Mouse (Mus musculus) heart, embryonic 11.5 days (tissue): ENCODE results near the gene Cfap44. TPM values are rescaled to one million over a fixed set of nuclear protein-coding genes. Genes with fewer than 3 reads are reported as not detected.

ENCODE experiments used
- ATAC-seq: fragments of 200-750 bp; cut with Nextera tagmentation; replicated peaks from 2 replicates; pipeline ENCODE4 v1.8.0; 2017; ENCODE audit warnings: moderate library complexity; ENCODE audit not compliant: insufficient number of reproducible peaks, low FRiP score, low TSS enrichment
- H3K27ac ChIP-seq: fragments of 300-500 bp; sonication (generic); 2 replicates; pipeline ENCODE4 v1.5.1; 2014; ENCODE audit warnings: mild to moderate bottlenecking, low read depth, low read length
- H3K27me3 ChIP-seq: fragments of 300-500 bp; sonication (generic); 2 replicates; pipeline ENCODE4 v1.6.1; 2014; ENCODE audit warnings: mild to moderate bottlenecking, low read length, mixed read lengths; ENCODE audit not compliant: control insufficient read depth, insufficient read depth
- H3K36me3 ChIP-seq: fragments of 300-500 bp; sonication (generic); 2 replicates; pipeline ENCODE4 v1.6.1; 2014; ENCODE audit warnings: mild to moderate bottlenecking, low read length, moderate library complexity, mixed read lengths; ENCODE audit not compliant: control insufficient read depth, insufficient read depth
- H3K4me1 ChIP-seq: fragments of 300-500 bp; sonication (generic); 2 replicates; pipeline ENCODE4 v1.6.1; 2014; ENCODE audit warnings: low read length; ENCODE audit not compliant: control insufficient read depth, insufficient read depth
- H3K4me2 ChIP-seq: fragments of 300-500 bp; sonication (generic); 2 replicates; pipeline ENCODE4 v1.6.1; 2014; ENCODE audit warnings: mild to moderate bottlenecking, moderate library complexity
- H3K4me3 ChIP-seq: fragments of 300-500 bp; sonication (generic); 2 replicates; pipeline ENCODE4 v1.5.1; 2014; ENCODE audit warnings: low read depth, low read length
- H3K9ac ChIP-seq: fragments of 300-500 bp; sonication (generic); 2 replicates; pipeline ENCODE4 v1.6.1; 2014; ENCODE audit warnings: mild to moderate bottlenecking, low read depth, low read length, moderate library complexity
- H3K9me3 ChIP-seq: fragments of 300-500 bp; sonication (generic); replicated peaks from 2 replicates; pipeline ENCODE4 v1.6.1; 2016; ENCODE audit warnings: low read length; ENCODE audit not compliant: control insufficient read depth
- WGBS: fragments of 180-500 bp; shearing (Covaris S2); extraction: QIAGEN DNeasy Blood & Tissue Kit; methylation state at CpG from one replicate; pipeline ENCODE4 v1.1.7; 2014; ENCODE audit not compliant: insufficient replicate concordance; 5-methylcytosine and 5-hydroxymethylcytosine counted together
- polyA plus RNA-seq: library from polyadenylated mRNA; unstranded; fragments of >200 nt; fragmentation: Nextera tagmentation; extraction: Ambion mirVana; gene quantifications from 2 replicates; pipeline ENCODE4 v1.2.1, GENCODE M21; 2014

The Cfap44 gene
- polyA plus RNA-seq, 1 experiment from 2014 or later = 0.37 TPM

DNA sequence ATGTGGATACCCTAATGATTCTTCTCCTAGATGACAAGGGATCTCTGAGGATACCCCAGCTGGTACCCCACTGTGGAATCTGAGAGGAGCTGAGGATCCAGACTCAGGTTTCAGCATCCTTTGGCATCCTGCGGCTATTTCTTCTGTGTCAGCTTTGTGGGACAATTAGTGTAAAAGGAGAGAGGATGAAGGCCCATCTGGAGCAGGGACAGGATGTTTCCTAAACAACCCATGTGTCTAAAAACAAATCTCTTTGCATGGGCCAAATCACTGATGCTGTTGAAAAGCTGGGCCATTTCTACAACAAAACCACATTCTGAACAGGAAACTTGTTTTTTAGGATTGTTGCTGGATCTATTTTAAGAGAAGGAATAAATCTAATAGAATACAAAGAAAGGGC is 110.6 kb downstream of the Cfap44 start:
- no peak overlapping the region for H3K4me2 ChIP-seq
- 79% methylated on average over 1 of the region's 1 CpGs for WGBS
- no peak overlapping the region for H3K27ac ChIP-seq
- H3K4me1 ChIP-seq = 0 out of 2 replicates have a peak, but pooled peaks cover 2% of the 10 kb centered on the region
- no peak for ATAC-seq
- H3K9me3 ChIP-seq = peaks cover 4% of the 10 kb centered on the region; the same call in 1 of the 2 replicates
- H3K9ac ChIP-seq = no peak overlapping the region
- H3K27me3 ChIP-seq = no peaks in the 10 kb centered on the region
- H3K36me3 ChIP-seq = 0 out of 2 replicates have a peak, but pooled peaks cover 9% of the 10 kb centered on the region
- H3K4me3 ChIP-seq = no peak overlapping the region

DNA sequence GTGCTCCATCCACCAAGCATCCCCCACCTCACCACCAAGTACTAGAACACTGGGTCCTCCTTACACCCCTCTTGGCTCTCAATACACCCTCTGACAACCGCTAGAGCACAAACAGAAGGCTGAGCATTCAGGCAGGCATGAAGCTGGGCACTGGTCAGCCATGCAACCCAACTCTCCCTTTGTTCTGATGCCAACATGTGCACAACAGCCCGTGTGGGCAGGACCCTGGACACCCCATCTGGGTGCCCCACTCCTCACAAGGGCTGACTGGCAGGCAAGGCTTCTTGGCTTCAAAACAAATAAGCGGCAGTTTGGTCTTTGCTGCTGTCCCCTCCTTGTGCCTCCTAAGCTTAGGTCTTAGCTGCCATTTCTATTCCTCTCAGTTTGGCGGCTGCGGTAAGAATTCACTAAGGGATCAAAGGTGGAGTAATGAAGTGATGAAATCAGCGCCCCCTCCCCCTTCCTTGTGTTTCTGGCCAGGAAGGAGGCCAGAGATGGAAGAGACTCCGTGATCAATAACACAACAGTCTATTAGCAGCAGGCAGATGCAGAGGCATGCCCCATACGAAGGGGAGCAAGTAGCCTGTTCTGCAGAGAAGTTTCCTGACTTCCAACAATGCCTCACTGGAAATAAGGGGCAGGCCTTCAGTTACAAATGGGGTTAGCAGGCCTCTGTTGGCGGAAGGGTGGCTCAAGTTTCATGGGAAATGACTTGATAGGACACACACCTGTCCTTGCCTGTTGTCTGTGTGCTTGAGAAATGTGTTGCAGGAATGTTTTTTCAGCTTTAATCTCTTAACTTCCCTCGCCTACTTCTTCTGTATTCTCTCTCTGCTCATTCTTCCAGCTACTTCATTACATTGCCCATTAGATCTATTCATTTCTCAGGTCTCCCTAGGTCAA is 112.7 kb downstream of the Cfap44 start:
- Histone ChIP-seq H3K27ac (no peak overlapping the region), H3K4me2 (no peak overlapping the region), H3K4me1 (0 out of 2 replicates have a peak, but pooled peaks cover 2% of the 10 kb centered on the region), H3K9me3 (peaks cover 4% of the 10 kb centered on the region; the same call in 1 of the 2 replicates), H3K9ac (no peak overlapping the region), H3K27me3 (no peaks in the 10 kb centered on the region), H3K36me3 (0 out of 2 replicates have a peak, but pooled peaks cover 5% of the 10 kb centered on the region), H3K4me3 (no peak overlapping the region)
- 60% methylated on average over 10 of the region's 10 CpGs for WGBS
- ATAC-seq = no peak

DNA sequence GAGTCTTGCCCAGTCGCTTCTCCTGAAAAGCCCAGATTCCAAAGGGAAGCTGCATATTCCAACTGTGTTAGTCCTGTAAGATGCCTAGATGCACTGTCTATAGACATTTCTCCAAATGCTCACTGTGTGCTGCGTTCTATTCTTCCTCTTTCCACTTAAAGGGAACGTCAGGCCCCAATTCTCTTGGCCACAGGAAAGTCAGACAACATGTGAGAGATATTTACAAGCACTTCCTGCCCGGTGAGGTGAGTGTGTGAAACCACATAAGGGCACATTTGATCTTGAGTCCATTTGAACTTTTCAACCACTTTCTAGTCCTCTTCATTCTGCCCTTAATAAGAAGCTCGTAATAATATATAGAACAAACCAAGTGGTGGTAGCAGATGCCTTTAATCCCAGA is 113.4 kb downstream of the Cfap44 start:
- H3K27ac ChIP-seq = no peak overlapping the region
- 75% methylated on average over 5 of the region's 5 CpGs for WGBS

DNA sequence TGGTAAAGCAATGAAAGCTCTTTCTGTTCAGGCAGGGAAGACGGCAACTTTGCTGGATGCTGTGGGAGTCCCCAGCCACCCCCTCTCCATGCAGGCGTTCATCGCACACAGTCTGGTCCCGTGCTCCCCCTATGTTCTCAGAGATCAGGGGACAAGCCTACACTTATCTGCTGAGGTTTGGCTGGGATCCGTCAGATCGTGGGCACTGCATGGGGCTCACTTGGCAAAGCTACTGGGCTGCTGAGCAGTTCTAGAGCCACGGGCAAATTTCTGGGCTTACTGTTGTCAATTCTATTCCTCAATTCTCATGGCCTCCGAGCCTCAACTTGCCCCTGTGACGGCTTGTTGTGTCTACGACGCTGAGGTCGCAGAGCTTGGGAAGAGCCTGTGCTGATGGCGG is 114.2 kb downstream of the Cfap44 start:
- no peak overlapping the region for H3K4me2 ChIP-seq

More for the DNA sequence above, 113.4 kb downstream of the Cfap44 start:
- H3K4me3 ChIP-seq = no peak overlapping the region
- 0 out of 2 replicates have a peak, but pooled peaks cover 2% of the 10 kb centered on the region for H3K4me1 ChIP-seq
- no peak overlapping the region for H3K9ac ChIP-seq
- H3K9me3 ChIP-seq = peaks cover 4% of the 10 kb centered on the region; the same call in 1 of the 2 replicates
- no peak for ATAC-seq
- H3K27me3 ChIP-seq = no peaks in the 10 kb centered on the region
- H3K36me3 ChIP-seq = 0 out of 2 replicates have a peak, but pooled peaks cover 5% of the 10 kb centered on the region
- no peak overlapping the region for H3K4me2 ChIP-seq

DNA sequence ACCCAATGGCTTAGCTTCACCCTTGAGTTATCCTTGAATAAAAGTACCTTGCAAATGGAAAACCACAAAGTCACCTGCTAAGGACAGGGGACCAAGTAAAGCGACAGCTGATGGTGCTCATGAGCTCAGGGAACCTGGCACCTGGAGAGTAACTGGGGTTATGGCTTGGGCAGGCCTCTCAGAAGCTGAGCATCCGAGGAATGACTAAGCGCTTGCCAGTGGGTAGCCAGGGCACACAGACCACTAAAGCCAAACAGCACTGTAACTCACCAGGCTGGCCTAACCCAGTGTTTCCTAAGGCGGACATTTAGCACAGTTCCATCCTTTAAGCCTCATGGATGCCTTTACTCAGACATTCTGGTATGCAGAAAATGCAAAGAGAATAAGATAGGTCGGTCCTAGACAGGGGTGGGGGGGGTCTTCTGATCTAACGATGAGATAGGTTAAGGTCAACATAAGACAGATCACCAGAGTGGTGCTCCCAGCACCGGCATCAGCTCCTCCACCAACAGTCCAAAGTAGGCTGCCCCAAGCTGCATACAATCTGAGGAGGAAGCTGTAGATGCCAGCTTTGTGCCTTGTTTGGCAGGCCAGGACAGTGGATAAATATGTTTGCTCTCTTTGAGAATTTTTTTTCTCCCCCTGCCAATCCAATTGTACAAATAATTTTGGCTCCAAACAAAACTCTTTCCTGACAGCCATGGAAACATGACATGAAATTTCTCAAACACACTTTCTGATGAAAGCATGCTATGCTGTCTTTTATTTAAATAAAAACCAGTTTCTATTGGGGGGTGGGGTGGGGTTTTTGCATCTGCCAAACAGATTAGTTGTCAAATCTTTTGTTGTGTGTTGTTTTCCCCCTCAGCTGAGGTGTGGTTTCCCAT is 115.1 kb downstream of the Cfap44 start:
- Histone ChIP-seq H3K4me1 (no peaks in the 10 kb centered on the region), H3K27ac (no peak overlapping the region), H3K36me3 (0 out of 2 replicates have a peak, but pooled peaks cover 2% of the 10 kb centered on the region), H3K4me3 (no peak overlapping the region), H3K27me3 (no peaks in the 10 kb centered on the region), H3K9me3 (peaks cover 3% of the 10 kb centered on the region; the same call in 1 of the 2 replicates), H3K9ac (no peak overlapping the region), H3K4me2 (no peak overlapping the region)
- ATAC-seq = 0 out of 2 replicates have a peak, but pooled peaks have one; percentile 26
- 62% methylated on average over 7 of the region's 7 CpGs for WGBS

More for the DNA sequence above, 114.2 kb downstream of the Cfap44 start:
- Histone ChIP-seq H3K27ac (no peak overlapping the region), H3K9ac (no peak overlapping the region), H3K9me3 (peaks cover 4% of the 10 kb centered on the region; the same call in 1 of the 2 replicates), H3K36me3 (0 out of 2 replicates have a peak, but pooled peaks cover 5% of the 10 kb centered on the region), H3K4me1 (no peaks in the 10 kb centered on the region), H3K27me3 (no peaks in the 10 kb centered on the region), H3K4me3 (no peak overlapping the region)
- no peak for ATAC-seq
- 79% methylated on average over 13 of the region's 13 CpGs for WGBS

DNA sequence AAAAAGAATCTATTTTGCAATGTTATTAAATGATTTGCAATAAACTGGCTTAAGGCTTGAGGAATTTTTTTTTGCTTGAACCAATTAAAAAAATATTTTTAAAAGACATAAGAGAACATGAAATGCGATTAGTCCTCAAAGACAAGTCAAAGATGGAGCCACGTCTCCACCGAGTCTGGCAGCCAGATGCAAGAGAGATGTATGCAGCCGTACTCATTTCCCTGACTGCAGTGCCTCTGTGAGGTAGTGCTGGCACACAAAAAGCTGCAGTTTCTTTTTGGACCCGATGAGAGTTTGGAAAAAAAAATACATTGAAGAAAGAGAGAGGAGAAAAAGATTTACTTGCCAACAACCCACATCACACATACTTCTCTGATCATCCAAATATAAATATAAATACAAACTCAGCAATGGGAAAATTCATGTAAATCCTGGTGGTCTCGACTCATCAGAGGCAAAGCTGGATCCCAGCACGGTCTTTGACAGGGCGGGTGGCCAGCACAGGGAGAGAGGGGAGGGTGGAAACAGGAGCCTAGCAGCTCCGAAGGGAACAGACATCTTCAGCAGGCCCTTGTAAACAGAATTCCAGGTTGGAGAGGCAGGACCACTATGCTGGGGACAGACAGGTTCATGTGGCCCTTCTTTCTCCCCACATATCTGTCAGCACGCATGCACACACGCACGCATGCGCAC is 116.1 kb downstream of the Cfap44 start:
- 0 out of 2 replicates have a peak, but pooled peaks cover 2% of the 10 kb centered on the region for H3K36me3 ChIP-seq
- 68% methylated on average over 13 of the region's 13 CpGs for WGBS

DNA sequence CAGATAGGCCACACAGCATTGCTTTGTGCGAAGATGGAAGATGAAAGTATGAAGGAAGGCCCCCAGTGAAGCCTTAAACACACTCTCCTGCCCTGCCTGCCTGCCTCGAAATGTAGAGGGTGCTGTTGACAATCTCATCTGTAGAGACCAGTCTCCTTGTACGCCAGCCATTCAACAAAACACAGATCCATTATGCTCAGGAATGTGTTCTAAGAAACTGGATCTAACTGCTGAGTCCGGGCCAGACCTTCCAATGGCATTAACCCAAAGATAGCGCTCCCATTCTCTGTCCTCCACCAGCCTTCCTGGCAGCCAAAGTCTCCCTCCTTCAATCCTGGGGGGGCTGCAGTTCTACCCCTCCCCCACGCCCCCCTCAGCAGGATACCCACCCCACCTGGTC is 121.9 kb downstream of the Cfap44 start:
- no peaks in the 10 kb centered on the region for H3K9me3 ChIP-seq
- H3K4me1 ChIP-seq = no peaks in the 10 kb centered on the region
- no peaks in the 10 kb centered on the region for H3K27me3 ChIP-seq
- no peak overlapping the region for H3K4me3 ChIP-seq
- H3K27ac ChIP-seq = no peak overlapping the region
- H3K4me2 ChIP-seq = no peak overlapping the region
- WGBS = 65% methylated on average over 6 of the region's 6 CpGs
- 0 out of 2 replicates have a peak, but pooled peaks cover 4% of the 10 kb centered on the region for H3K36me3 ChIP-seq
- no peak for ATAC-seq
- H3K9ac ChIP-seq = no peak overlapping the region

More for the DNA sequence above, 116.1 kb downstream of the Cfap44 start:
- Histone ChIP-seq H3K4me1 (no peaks in the 10 kb centered on the region), H3K9me3 (no peaks in the 10 kb centered on the region), H3K4me2 (no peak overlapping the region), H3K4me3 (no peak overlapping the region), H3K9ac (no peak overlapping the region), H3K27me3 (no peaks in the 10 kb centered on the region), H3K27ac (no peak overlapping the region)
- ATAC-seq = no peak
